Mouse (Mus musculus) stomach, postnatal 0 days (tissue): ENCODE measurements around the gene 9530068E07Rik. TPM values are rescaled to one million over a fixed set of nuclear protein-coding genes. Genes with fewer than 3 reads are reported as not detected.

Experiments used
- ATAC-seq: fragments of 200-750 bp; cut with Nextera tagmentation; 2 replicates; pipeline ENCODE4 v1.8.0; 2017; ENCODE audit not compliant: low FRiP score, low TSS enrichment
- DNase-seq: peaks from one replicate; pipeline ENCODE4 v3.0.0-alpha.2; 2016; ENCODE audit warnings: low spot score
- H3K27ac ChIP-seq: fragments of 300-500 bp; sonication (generic); replicated peaks from 2 replicates; pipeline ENCODE4 v1.5.1; 2014; ENCODE audit warnings: mild to moderate bottlenecking, control low read depth
- H3K27me3 ChIP-seq: fragments of 300-500 bp; sonication (generic); 2 replicates; pipeline ENCODE4 v1.6.1; 2014; ENCODE audit warnings: low read length; ENCODE audit not compliant: control insufficient read depth, insufficient read depth
- H3K36me3 ChIP-seq: fragments of 300-500 bp; sonication (generic); 2 replicates; pipeline ENCODE4 v1.6.1; 2014; ENCODE audit warnings: low read length, mixed read lengths; ENCODE audit not compliant: control insufficient read depth, insufficient read depth
- H3K4me1 ChIP-seq: fragments of 300-500 bp; sonication (generic); replicated peaks from 2 replicates; pipeline ENCODE4 v1.6.1; 2014; ENCODE audit warnings: antibody characterized with exemption; ENCODE audit not compliant: control insufficient read depth, insufficient read depth
- H3K4me2 ChIP-seq: fragments of 300-500 bp; sonication (generic); replicated peaks from 2 replicates; pipeline ENCODE4 v1.6.1; 2014; ENCODE audit warnings: low read depth, mild to moderate bottlenecking, control low read depth, moderate library complexity
- H3K4me3 ChIP-seq: fragments of 300-500 bp; sonication (generic); 2 replicates; pipeline ENCODE4 v1.5.1; 2014; ENCODE audit warnings: low read depth, low read length, control low read depth
- H3K9ac ChIP-seq: fragments of 300-500 bp; sonication (generic); 2 replicates; pipeline ENCODE4 v1.6.1; 2014; ENCODE audit warnings: mild to moderate bottlenecking, low read length, control low read depth, mixed read lengths
- H3K9me3 ChIP-seq: fragments of 300-500 bp; sonication (generic); 2 replicates; pipeline ENCODE4 v1.6.1; 2016; ENCODE audit warnings: low read length; ENCODE audit not compliant: control insufficient read depth
- CTCF ChIP-seq: IDR thresholded peaks from 2 replicates; pipeline ENCODE4 v1.5.1; 2016; ENCODE audit warnings: antibody characterized with exemption, low read depth, mild to moderate bottlenecking, moderate library complexity
- EP300 ChIP-seq: optimal IDR thresholded peaks from 2 replicates; pipeline ENCODE3; 2016; ENCODE audit warnings: antibody characterized with exemption
- WGBS: fragments of 180-500 bp; shearing (Covaris S2); extraction: QIAGEN DNeasy Blood & Tissue Kit; methylation state at CpG from one replicate; pipeline ENCODE4 v1.1.7; 2014; 5-methylcytosine and 5-hydroxymethylcytosine counted together
- polyA plus RNA-seq: library from polyadenylated mRNA; unstranded; fragments of >200 nt; fragmentation: Nextera tagmentation; extraction: Ambion mirVana; gene quantifications from 2 replicates; pipeline ENCODE4 v1.2.1, GENCODE M21; 2015

9530068E07Rik gene
- polyA plus RNA-seq, 1 experiment from 2014 or later: 104 TPM

- Histone ChIP-seq H3K4me3 (no peak overlapping the region), H3K27me3 (no peaks in the 10 kb centered on the region), H3K9me3 (no peaks in the 10 kb centered on the region), H3K27ac (0 out of 2 replicates have a peak overlapping the region, but pooled peaks have one; percentile 49), H3K9ac (0 out of 2 replicates have a peak overlapping the region, but pooled peaks have one; percentile 23), H3K4me2 (no peak overlapping the region), H3K36me3 (no peaks in the 10 kb centered on the region), H3K4me1 (peaks cover 9% of the 10 kb centered on the region)
- WGBS: 55% methylated on average over 10 of the region's 10 CpGs
- DNase-seq: no peak
- no peak for ATAC-seq
- no peak for TF ChIP-seq CTCF
- TF ChIP-seq EP300: no peak
Observed at GRCm38 (mm10) chr11:52368176-52368985, 27.8 kb upstream of the 9530068E07Rik start.

- no peak for TF ChIP-seq CTCF
- TF ChIP-seq EP300: no peak
- H3K9me3 ChIP-seq: no peaks in the 10 kb centered on the region
- no peak overlapping the region for H3K9ac ChIP-seq
- H3K4me1 ChIP-seq: peaks cover 9% of the 10 kb centered on the region
- 63% methylated on average over 9 of the region's 9 CpGs for WGBS
- no peak overlapping the region for H3K27ac ChIP-seq
- H3K4me2 ChIP-seq: no peak overlapping the region
- ATAC-seq (no peak), DNase-seq (no peak)
- no peaks in the 10 kb centered on the region for H3K27me3 ChIP-seq
- H3K36me3 ChIP-seq: 0 out of 2 replicates have a peak, but pooled peaks cover under 1% of the 10 kb centered on the region
- H3K4me3 ChIP-seq: no peak overlapping the region
Observed at GRCm38 (mm10) chr11:52369252-52370134, 26.7 kb upstream of the 9530068E07Rik start.

- H3K36me3 ChIP-seq: 0 out of 2 replicates have a peak, but pooled peaks cover 6% of the 10 kb centered on the region
- TF ChIP-seq EP300 (no peak), CTCF (peak; percentile 45)
- 91% methylated on average over 2 of the region's 2 CpGs for WGBS
Observed at GRCm38 (mm10) chr11:52370135-52370452, 26.1 kb upstream of the 9530068E07Rik start.

GRCm38 (mm10) chr11:52370538-52370937 is 25.7 kb upstream of the 9530068E07Rik start:
- ATAC-seq (peak; percentile 40; the same call in 1 of the 2 replicates), DNase-seq (peak; percentile 51)
- Histone ChIP-seq H3K9ac (no peak overlapping the region), H3K9me3 (no peaks in the 10 kb centered on the region), H3K4me3 (no peak overlapping the region), H3K27ac (peak overlapping the region; percentile 76), H3K27me3 (no peaks in the 10 kb centered on the region), H3K36me3 (0 out of 2 replicates have a peak, but pooled peaks cover 6% of the 10 kb centered on the region), H3K4me1 (peaks cover 5% of the 10 kb centered on the region; the same call in 1 of the 2 replicates), H3K4me2 (no peak overlapping the region)
- 4% methylated on average over 2 of the region's 2 CpGs for whole genome bisulfite sequencing
- TF ChIP-seq CTCF (no peak), EP300 (no peak)

More at GRCm38 (mm10) chr11:52370135-52370452, 26.1 kb upstream of the 9530068E07Rik start:
- Histone ChIP-seq H3K27me3 (no peaks in the 10 kb centered on the region), H3K9ac (no peak overlapping the region), H3K4me2 (no peak overlapping the region), H3K27ac (peak overlapping the region; percentile 76), H3K9me3 (no peaks in the 10 kb centered on the region), H3K4me1 (peaks cover 6% of the 10 kb centered on the region), H3K4me3 (no peak overlapping the region)
- ATAC-seq (no peak), DNase-seq (no peak)

GRCm38 (mm10) chr11:52373841-52374240 is 22.4 kb upstream of the 9530068E07Rik start:
- DNase-seq: no peak
- no peak for ATAC-seq

More at GRCm38 (mm10) chr11:52373841-52374240, 22.4 kb upstream of the 9530068E07Rik start:
- H3K27ac ChIP-seq: no peak overlapping the region
- no peaks in the 10 kb centered on the region for H3K27me3 ChIP-seq
- no peak for TF ChIP-seq CTCF
- no peak for TF ChIP-seq EP300
- H3K9me3 ChIP-seq: no peaks in the 10 kb centered on the region
- no peak overlapping the region for H3K4me3 ChIP-seq
- no peak overlapping the region for H3K4me2 ChIP-seq
- WGBS: 64% methylated on average over 7 of the region's 7 CpGs
- H3K9ac ChIP-seq: no peak overlapping the region
- 0 out of 2 replicates have a peak, but pooled peaks cover 14% of the 10 kb centered on the region for H3K36me3 ChIP-seq
- H3K4me1 ChIP-seq: 0 out of 2 replicates have a peak, but pooled peaks cover 2% of the 10 kb centered on the region
